Mouse (Mus musculus) heart, postnatal 0 days (tissue): Measurements from ENCODE around the gene Dgkb. TPM values are rescaled to one million over a fixed set of nuclear protein-coding genes. Genes with fewer than 3 reads are reported as not detected.

Experiments used
- ATAC-seq: fragments of 200-750 bp; cut with Nextera tagmentation; 2 replicates; pipeline ENCODE4 v1.8.0; 2017; ENCODE audit warnings: low read depth, moderate number of reproducible peaks, moderate library complexity; ENCODE audit not compliant: insufficient read depth
- DNase-seq: peaks from one replicate; pipeline ENCODE4 v3.0.0-alpha.2; 2016; ENCODE audit warnings: low spot score
- H3K27ac ChIP-seq: fragments of 300-500 bp; sonication (generic); 2 replicates; pipeline ENCODE4 v1.5.1; 2014; ENCODE audit warnings: low read depth, mild to moderate bottlenecking
- H3K27me3 ChIP-seq: fragments of 300-500 bp; sonication (generic); 2 replicates; pipeline ENCODE4 v1.6.1; 2014; ENCODE audit warnings: low read length, mixed read lengths; ENCODE audit not compliant: control insufficient read depth, insufficient read depth
- H3K36me3 ChIP-seq: fragments of 300-500 bp; sonication (generic); replicated peaks from 2 replicates; pipeline ENCODE4 v1.6.1; 2014; ENCODE audit warnings: low read length, mixed read lengths; ENCODE audit not compliant: control insufficient read depth, insufficient read depth
- H3K4me1 ChIP-seq: fragments of 300-500 bp; sonication (generic); 2 replicates; pipeline ENCODE4 v1.6.1; 2014; ENCODE audit warnings: antibody characterized with exemption; ENCODE audit not compliant: control insufficient read depth, insufficient read depth
- H3K4me2 ChIP-seq: fragments of 300-500 bp; sonication (generic); 2 replicates; pipeline ENCODE4 v1.6.1; 2014; ENCODE audit warnings: low read depth, mild to moderate bottlenecking, low read length, moderate library complexity
- H3K4me3 ChIP-seq: fragments of 300-500 bp; sonication (generic); 2 replicates; pipeline ENCODE4 v1.5.1; 2014; ENCODE audit warnings: low read depth, low read length
- H3K9ac ChIP-seq: fragments of 300-500 bp; sonication (generic); replicated peaks from 2 replicates; pipeline ENCODE4 v1.6.1; 2014; ENCODE audit warnings: low read depth, low read length, mixed read lengths
- H3K9me3 ChIP-seq: fragments of 300-500 bp; sonication (generic); replicated peaks from 2 replicates; pipeline ENCODE4 v1.6.1; 2016; ENCODE audit warnings: low read length; ENCODE audit not compliant: control insufficient read depth
- CTCF ChIP-seq: IDR thresholded peaks from 2 replicates; pipeline ENCODE4 v1.5.1; 2016; ENCODE audit warnings: antibody characterized with exemption, control low read depth, low read depth
- EP300 ChIP-seq: IDR thresholded peaks from 2 replicates; pipeline ENCODE4 v1.6.1; 2016; ENCODE audit warnings: antibody characterized with exemption, low read depth
- WGBS: fragments of 180-500 bp; shearing (Covaris S2); extraction: QIAGEN DNeasy Blood & Tissue Kit; methylation state at CpG from one replicate; pipeline ENCODE4 v1.1.7; 2014; 5-methylcytosine and 5-hydroxymethylcytosine counted together
- polyA plus RNA-seq: library from polyadenylated mRNA; unstranded; fragments of >200 nt; fragmentation: Nextera tagmentation; extraction: Ambion mirVana; gene quantifications from 2 replicates; pipeline ENCODE4 v1.2.1, GENCODE M21; 2015
- total RNA-seq: library from RNA; depleted of rRNA; stranded (reverse); fragments of >200 nt; gene quantifications from 2 replicates; pipeline ENCODE4 v1.2.3, GENCODE M21; 2014; ENCODE audit warnings: low replicate concordance

The Dgkb gene
- total and polyA plus RNA-seq, 2 experiments from 2014 or later, result 0.20 TPM; not detected in 1

- DNase-seq (no peak), ATAC-seq (no peak)
- 68% methylated on average over 6 of the region's 6 CpGs for WGBS
- no peak overlapping the region for H3K4me2 ChIP-seq
- H3K9me3 ChIP-seq, result no peaks in the 10 kb centered on the region
- no peak for TF ChIP-seq EP300
- TF ChIP-seq CTCF, result no peak
- H3K9ac ChIP-seq, result no peak overlapping the region
- no peak overlapping the region for H3K4me3 ChIP-seq
- no peaks in the 10 kb centered on the region for H3K36me3 ChIP-seq
- H3K4me1 ChIP-seq, result no peaks in the 10 kb centered on the region
- no peaks in the 10 kb centered on the region for H3K27me3 ChIP-seq
- H3K27ac ChIP-seq, result no peak overlapping the region
Measured at GRCm38 (mm10) chr12:38385942-38386341, 568.4 kb downstream of the Dgkb start.

GRCm38 (mm10) chr12:38386991-38387390, 569.5 kb downstream of the Dgkb start:
- no peak overlapping the region for H3K27ac ChIP-seq
- H3K27me3 ChIP-seq, result no peaks in the 10 kb centered on the region
- no peaks in the 10 kb centered on the region for H3K4me1 ChIP-seq
- H3K36me3 ChIP-seq, result no peaks in the 10 kb centered on the region
- no peaks in the 10 kb centered on the region for H3K9me3 ChIP-seq
- no peak overlapping the region for H3K9ac ChIP-seq
- no peak for DNase-seq
- H3K4me3 ChIP-seq, result no peak overlapping the region
- WGBS, result 68% methylated on average over 1 of the region's 1 CpGs
- H3K4me2 ChIP-seq, result no peak overlapping the region
- TF ChIP-seq EP300 (no peak), CTCF (no peak)
- no peak for ATAC-seq

GRCm38 (mm10) chr12:38387654-38388053, 570.1 kb downstream of the Dgkb start:
- Histone ChIP-seq H3K4me3 (no peak overlapping the region), H3K27ac (no peak overlapping the region), H3K36me3 (no peaks in the 10 kb centered on the region), H3K9me3 (no peaks in the 10 kb centered on the region), H3K4me2 (no peak overlapping the region), H3K4me1 (no peaks in the 10 kb centered on the region), H3K27me3 (no peaks in the 10 kb centered on the region), H3K9ac (no peak overlapping the region)
- ATAC-seq (no peak), DNase-seq (no peak)
- TF ChIP-seq EP300 (no peak), CTCF (no peak)
- WGBS, result 64% methylated on average over 2 of the region's 2 CpGs

- Histone ChIP-seq H3K9me3 (no peaks in the 10 kb centered on the region), H3K9ac (no peak overlapping the region), H3K4me1 (no peaks in the 10 kb centered on the region), H3K36me3 (no peaks in the 10 kb centered on the region), H3K27me3 (no peaks in the 10 kb centered on the region), H3K4me3 (no peak overlapping the region), H3K27ac (no peak overlapping the region), H3K4me2 (no peak overlapping the region)
- TF ChIP-seq EP300 (no peak), CTCF (no peak)
- no peak for DNase-seq
- ATAC-seq, result no peak
- WGBS, result 67% methylated on average over 5 of the region's 5 CpGs
Measured at GRCm38 (mm10) chr12:38388243-38388642, 570.7 kb downstream of the Dgkb start.

- no peaks in the 10 kb centered on the region for H3K36me3 ChIP-seq
- DNase-seq (no peak), ATAC-seq (no peak)
- TF ChIP-seq EP300 (no peak), CTCF (no peak)
- H3K4me3 ChIP-seq, result no peak overlapping the region
- no peak overlapping the region for H3K9ac ChIP-seq
- no peaks in the 10 kb centered on the region for H3K9me3 ChIP-seq
- no peak overlapping the region for H3K27ac ChIP-seq
- no peaks in the 10 kb centered on the region for H3K27me3 ChIP-seq
- 66% methylated on average over 14 of the region's 14 CpGs for WGBS
- no peak overlapping the region for H3K4me2 ChIP-seq
- H3K4me1 ChIP-seq, result no peaks in the 10 kb centered on the region
Measured at GRCm38 (mm10) chr12:38397754-38398312, 580.3 kb downstream of the Dgkb start.

- Histone ChIP-seq H3K36me3 (no peaks in the 10 kb centered on the region), H3K27ac (no peak overlapping the region), H3K4me2 (no peak overlapping the region), H3K9ac (no peak overlapping the region), H3K4me3 (no peak overlapping the region), H3K27me3 (no peaks in the 10 kb centered on the region), H3K4me1 (no peaks in the 10 kb centered on the region), H3K9me3 (no peaks in the 10 kb centered on the region)
- no peak for TF ChIP-seq CTCF
- TF ChIP-seq EP300, result no peak
- 63% methylated on average over 4 of the region's 4 CpGs for WGBS
- no peak for ATAC-seq
- DNase-seq, result no peak
Measured at GRCm38 (mm10) chr12:38400089-38400488, 582.6 kb downstream of the Dgkb start.
